Comparison of ENCODE assay signal across 1 mouse cellular context in the genomic region with DNA sequence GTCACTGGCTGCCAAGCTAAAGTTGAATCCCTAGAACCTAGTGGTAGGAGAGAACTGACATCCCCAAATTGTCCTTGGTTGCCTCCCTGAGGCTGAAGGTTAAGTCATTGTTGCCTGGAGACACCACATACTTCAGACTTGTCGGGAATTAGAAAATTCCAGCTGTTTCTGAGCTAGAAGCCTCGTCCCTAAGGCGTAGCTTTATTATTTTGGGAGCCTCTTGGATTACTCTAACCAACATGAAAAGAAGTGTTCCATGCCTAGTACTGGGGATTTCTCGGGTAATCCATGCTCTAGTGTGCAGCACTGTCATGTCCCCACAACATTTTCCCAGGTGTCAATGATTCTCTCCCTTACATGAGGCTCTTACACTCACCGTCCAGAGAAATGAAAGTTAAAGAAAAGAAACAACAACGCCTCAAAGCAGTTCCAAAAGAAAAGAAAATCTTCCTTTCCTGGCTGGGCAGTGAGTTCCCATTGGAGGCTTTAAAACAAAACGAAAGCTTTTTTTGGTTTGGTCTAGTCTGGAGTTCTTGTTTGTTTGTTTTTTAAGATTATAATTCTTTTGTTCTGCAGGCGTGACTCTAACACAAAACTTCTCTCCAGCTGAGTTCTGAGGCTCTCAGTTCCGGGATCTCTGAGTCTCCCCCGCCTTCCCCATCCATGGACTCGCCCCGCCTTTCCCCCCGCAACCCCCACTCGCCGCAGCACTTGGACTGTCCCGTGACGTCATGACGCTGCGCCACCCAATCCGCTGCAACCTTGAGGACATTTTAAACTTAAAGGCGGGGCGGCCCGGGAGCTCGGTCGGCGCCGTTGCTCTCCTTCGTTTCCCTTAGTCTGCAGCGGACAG.
TF ChIP-seq lines count a peak whose summit lies in the region.

A gene (plus strand): TSS at position 733 of the 853 bp plus-strand sequence.

TF ChIP-seq in MEL, 35 proteins besides CTCF, POLR2A, EP300 and RAD21 (continued from another document):
- TF ChIP-seq NELFE (IDR thresholded peaks at IDR 0.05; ENCODE audit: low read depth, low read length) (peak; percentile 52; the same call in 1 of the 2 replicates), TAL1 (IDR thresholded peaks at IDR 0.05; ENCODE audit: low read length) (no peak), HCFC1 (IDR thresholded peaks at IDR 0.05; ENCODE audit: low read depth, low read length) (peak; percentile 92), SMC3 (IDR thresholded peaks at IDR 0.05; ENCODE audit: low read depth, low read length) (0 out of 2 replicates have a peak, but pooled peaks have one; percentile 12), GATA1 (IDR thresholded peaks at IDR 0.05; ENCODE audit: low read depth, low read length) (no peak; the same call in 1 of the 2 replicates), MAX (IDR thresholded peaks at IDR 0.05; ENCODE audit: low read length) (no peak), ZKSCAN1 (IDR thresholded peaks at IDR 0.05; ENCODE audit: low read depth, low read length) (no peak), MYB (IDR thresholded peaks at IDR 0.05; ENCODE audit: low read depth, low read length) (no peak), MXI1 (IDR thresholded peaks at IDR 0.05; ENCODE audit: low read depth, low read length) (peak; percentile 91), MAZ (IDR thresholded peaks at IDR 0.05; ENCODE audit: low read depth, low read length) (peak; percentile 95), MAFK (IDR thresholded peaks at IDR 0.05; ENCODE audit: borderline replicate concordance, low read depth, low read length) (no peak), ELF1 (IDR thresholded peaks at IDR 0.05; ENCODE audit: low read depth, low read length) (peak; percentile 93), ZC3H11A (IDR thresholded peaks at IDR 0.05; ENCODE audit: low read depth, low read length) (no peak; the same call in 1 of the 2 replicates), USF2 (IDR thresholded peaks at IDR 0.05; ENCODE audit: borderline replicate concordance in 1 of 2, insufficient read depth in 1 of 2, low read depth in 1 of 2, low read length in 2 of 2) (no peak), NRF1 (IDR thresholded peaks at IDR 0.05; ENCODE audit: insufficient read depth, low read depth, low read length, poor library complexity, severe bottlenecking) (no peak), TCF12 (IDR thresholded peaks at IDR 0.05; ENCODE audit: low read depth, low read length) (0 out of 2 replicates have a peak, but pooled peaks have one; percentile 31)
